Mouse (Mus musculus): ENCODE measurements around the gene Rab6b.

GRCm38 (mm10) chr9:103117951-103118350 lies 6.4 kb downstream of the Rab6b start:
- TF ChIP-seq GATA1 (IDR thresholded peaks at IDR 0.05; ENCODE audit: borderline replicate concordance, low read length) = no peak
- no peak for TF ChIP-seq FLI1 (IDR thresholded peaks at IDR 0.05; ENCODE audit: low read length)
